In the genomic region with DNA sequence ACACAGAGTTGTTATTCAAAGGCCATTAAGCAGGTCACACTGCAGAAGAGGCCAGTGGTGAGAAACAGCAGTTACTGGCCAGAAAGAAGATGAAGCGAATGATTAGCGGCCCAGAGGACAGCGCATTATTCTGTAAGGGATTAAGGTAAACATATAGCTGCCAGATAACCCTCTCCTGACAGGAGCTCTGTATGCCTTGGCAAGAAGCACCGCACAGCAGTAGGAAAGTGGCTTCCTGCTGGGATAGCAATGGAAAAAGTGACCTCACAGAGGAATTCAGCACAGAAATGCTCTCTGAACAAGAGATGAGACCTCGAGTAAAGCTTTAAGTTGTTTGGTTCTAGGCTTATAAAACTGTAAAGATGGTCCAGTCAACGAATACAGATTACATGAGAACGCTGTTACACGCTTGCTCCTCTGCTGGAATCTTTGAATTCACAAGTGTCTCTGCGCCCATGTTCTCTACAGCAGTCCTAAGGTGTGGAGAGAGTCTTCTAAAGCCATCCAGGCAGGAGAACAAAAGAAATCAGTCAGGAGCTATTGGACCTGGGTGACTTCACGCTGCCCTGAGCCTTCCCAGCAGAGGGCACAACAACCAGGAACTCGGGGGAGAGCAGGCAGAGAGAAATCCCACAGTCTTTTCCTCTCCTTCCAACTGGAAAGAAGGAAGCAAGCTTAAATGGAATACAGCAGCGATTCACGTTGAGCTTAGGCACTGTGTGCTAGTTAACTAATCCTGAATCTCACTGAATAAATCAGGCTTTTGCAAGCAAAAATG, we compare ENCODE assay signal across 9 mouse cellular contexts. TPM values are rescaled to one million over a fixed set of nuclear protein-coding genes. Genes with fewer than 3 reads are reported as not detected.
DNase-seq lines count a peak whose midpoint lies in the region; ATAC-seq and TF ChIP-seq lines count a peak whose summit lies in the region.
"Had no signal": no experiment of that assay in that cellular context is flagged by ENCODE, and none has a peak within 500 bp of the region (broad histone marks: within the 10 kb centered on the region; RNA-seq: fewer than 3 reads in every experiment).

No protein-coding gene starts in this region.

- no peak for TF ChIP-seq EP300 in liver, postnatal 0 days (IDR thresholded peaks at IDR 0.05; ENCODE audit: low read depth)

- TF ChIP-seq CTCF in hindbrain, postnatal 0 days (IDR thresholded peaks at IDR 0.05; ENCODE audit: low read depth): no peak
- TF ChIP-seq CTCF in liver, postnatal 0 days (IDR thresholded peaks at IDR 0.05; ENCODE audit: low read depth): no peak

- no peak overlapping the region for H3K9ac ChIP-seq in hindbrain, postnatal 0 days (replicated peaks; ENCODE audit: low read length)
- no peak overlapping the region for H3K9ac ChIP-seq in hindbrain, embryonic 12.5 days
- no peak overlapping the region for H3K9ac ChIP-seq in liver, postnatal 0 days (replicated peaks)

- H3K27me3 ChIP-seq in hindbrain, postnatal 0 days (ENCODE audit: insufficient read depth, low read length): no peaks in the 10 kb centered on the region
- no peaks in the 10 kb centered on the region for H3K27me3 ChIP-seq in hindbrain, embryonic 12.5 days
- H3K27me3 ChIP-seq in heart, embryonic 10.5 days (ENCODE audit: insufficient read depth, poor library complexity, severe bottlenecking): no peaks in the 10 kb centered on the region
- no peaks in the 10 kb centered on the region for H3K27me3 ChIP-seq in liver, postnatal 0 days (ENCODE audit: insufficient read depth, low read length)

- H3K4me3 ChIP-seq in hindbrain, postnatal 0 days (ENCODE audit: low read length): no peak overlapping the region
- H3K4me3 ChIP-seq in hindbrain, embryonic 12.5 days: no peak overlapping the region
- peak overlapping the region; percentile 8; the same call in 1 of the 2 replicates for H3K4me3 ChIP-seq in heart, embryonic 10.5 days
- no peak overlapping the region for H3K4me3 ChIP-seq in liver, postnatal 0 days (ENCODE audit: low read depth, low read length)

- no peak overlapping the region for H3K27ac ChIP-seq in hindbrain, postnatal 0 days
- H3K27ac ChIP-seq in hindbrain, embryonic 12.5 days: no peak overlapping the region
- H3K27ac ChIP-seq in heart, embryonic 10.5 days: peak overlapping the region; percentile 77
- H3K27ac ChIP-seq in liver, postnatal 0 days (ENCODE audit: low read depth): no peak overlapping the region

- ATAC-seq in hindbrain, postnatal 0 days: peak; percentile 5; the same call in 1 of the 2 replicates
- no peak for ATAC-seq in hindbrain, embryonic 12.5 days (ENCODE audit: low FRiP score)
- ATAC-seq in liver, postnatal 0 days: no peak

- DNase-seq in hindbrain, postnatal 0 days (ENCODE audit: low spot score): peak; percentile 4
- DNase-seq in cerebellum, adult 8-10 months: peak; percentile 31
- DNase-seq in heart, embryonic 10.5 days (ENCODE audit: low spot score): peak; percentile 77
- peak; percentile 17 to 31 for DNase-seq in lung, postnatal 4 days
- no peak for DNase-seq in left cerebral cortex, postnatal 10 days (ENCODE audit: extremely low spot score in 1 of 2, low spot score in 2 of 2)
- no peak for DNase-seq in ovary, postnatal 10 days (ENCODE audit: low spot score)
- DNase-seq in liver, postnatal 0 days: no peak

- WGBS in hindbrain, postnatal 0 days: 48% methylated on average over 13 of the region's 13 CpGs
- WGBS in hindbrain, embryonic 12.5 days: 58% methylated on average over 13 of the region's 13 CpGs
- 45% methylated on average over 13 of the region's 13 CpGs for WGBS in heart, embryonic 10.5 days
- 70% methylated on average over 13 of the region's 13 CpGs for WGBS in liver, postnatal 0 days (ENCODE audit: insufficient replicate concordance)

- no peaks in the 10 kb centered on the region for H3K4me1 ChIP-seq in hindbrain, postnatal 0 days (ENCODE audit: insufficient read depth, low read length)
- H3K4me1 ChIP-seq in hindbrain, embryonic 12.5 days: peaks cover 6% of the 10 kb centered on the region
- peaks cover 20% of the 10 kb centered on the region for H3K4me1 ChIP-seq in heart, embryonic 10.5 days
- no peaks in the 10 kb centered on the region for H3K4me1 ChIP-seq in liver, postnatal 0 days (ENCODE audit: insufficient read depth)

- intact Hi-C loops in left cerebral cortex, postnatal 10 days (cut with DNase I): loop anchor here (2.0 to 10.0 kb wide), 3 partner anchors 134 to 550 kb away; partner anchors contain the start of gene 1700025G04Rik

- H3K9me3 ChIP-seq in hindbrain, postnatal 0 days (ENCODE audit: low read length): no peaks in the 10 kb centered on the region
- H3K9me3 ChIP-seq in hindbrain, embryonic 12.5 days (replicated peaks): no peaks in the 10 kb centered on the region
- no peaks in the 10 kb centered on the region for H3K9me3 ChIP-seq in heart, embryonic 10.5 days
- no peaks in the 10 kb centered on the region for H3K9me3 ChIP-seq in liver, postnatal 0 days (ENCODE audit: low read length)

- no peak overlapping the region for H3K4me2 ChIP-seq in hindbrain, postnatal 0 days (ENCODE audit: low read depth, low read length)
- no peak overlapping the region for H3K4me2 ChIP-seq in hindbrain, embryonic 12.5 days (replicated peaks)
- no peak overlapping the region for H3K4me2 ChIP-seq in liver, postnatal 0 days (ENCODE audit: low read depth, low read length)

- 0 out of 2 replicates have a peak, but pooled peaks cover 7% of the 10 kb centered on the region for H3K36me3 ChIP-seq in hindbrain, postnatal 0 days (ENCODE audit: insufficient read depth, low read length)
- no peaks in the 10 kb centered on the region for H3K36me3 ChIP-seq in hindbrain, embryonic 12.5 days
- peaks cover 12% of the 10 kb centered on the region for H3K36me3 ChIP-seq in heart, embryonic 10.5 days
- H3K36me3 ChIP-seq in liver, postnatal 0 days (replicated peaks; ENCODE audit: insufficient read depth, low read length): peaks cover 15% of the 10 kb centered on the region

RNA-seq across cellular contexts. Expression of gene Tsen15, which starts 18.0 kb away (rescaled TPM):
- total RNA-seq in hindbrain, postnatal 0 days (2014; rRNA removed): 27.1 and 49.8 TPM in 2 replicates
- polyA plus RNA-seq in hindbrain, postnatal 0 days (2015; fragmentation: Nextera tagmentation; extraction: Ambion mirVana): 49.1 and 50.8 TPM in 2 replicates
- 45.3 and 45.4 TPM in 2 replicates for polyA plus RNA-seq in hindbrain, embryonic 12.5 days (2016; fragmentation: Nextera tagmentation; extraction: Ambion mirVana)
- polyA plus RNA-seq in heart, embryonic 10.5 days (2016; fragmentation: Nextera tagmentation; extraction: Ambion mirVana): 75.9 and 94.4 TPM in 2 replicates
- 10 to 100 TPM; 24.4 to 24.7 TPM for total RNA-seq in left cerebral cortex, postnatal 10 days (2021)
- 15.5 and 17.1 TPM in 2 replicates for polyA plus RNA-seq in liver, postnatal 0 days (2015; fragmentation: Nextera tagmentation; extraction: Ambion mirVana)

RNA-seq across cellular contexts. Expression of gene Colgalt2, which starts 31.1 kb away (rescaled TPM):
- 6.6 and 7.0 TPM in 2 replicates for total RNA-seq in hindbrain, postnatal 0 days (2014; rRNA removed)
- 3.4 and 3.7 TPM in 2 replicates for polyA plus RNA-seq in hindbrain, postnatal 0 days (2015; fragmentation: Nextera tagmentation; extraction: Ambion mirVana)
- polyA plus RNA-seq in hindbrain, embryonic 12.5 days (2016; fragmentation: Nextera tagmentation; extraction: Ambion mirVana): 4.2 and 4.5 TPM in 2 replicates
- polyA plus RNA-seq in heart, embryonic 10.5 days (2016; fragmentation: Nextera tagmentation; extraction: Ambion mirVana): 2.4 and 4.3 TPM in 2 replicates
- total RNA-seq in left cerebral cortex, postnatal 10 days (2021): 1 to 10 TPM; 6.7 to 7.6 TPM
- polyA plus RNA-seq in liver, postnatal 0 days (2015; fragmentation: Nextera tagmentation; extraction: Ambion mirVana): 0.21 and 0.38 TPM in 2 replicates
- total RNA-seq: monocyte, adult 5-6 weeks had no signal

Comparison
In these comparisons a context has a peak if more than half of its experiments do, and no peak if none do; other contexts are left out.
1. DNase-seq: peak in hindbrain, postnatal 0 days (single experiment), cerebellum, adult 8-10 months (single experiment), heart, embryonic 10.5 days (single experiment) and lung, postnatal 4 days (2 of 2); none in left cerebral cortex, postnatal 10 days (0 of 2), ovary, postnatal 10 days (single experiment) and liver, postnatal 0 days (single experiment).